Mouse (Mus musculus) lung, adult 10 weeks (tissue): ENCODE measurements around the gene Nfyc. TPM values are rescaled to one million over a fixed set of nuclear protein-coding genes. Genes with fewer than 3 reads are reported as not detected.

Experiments used
- polyA plus RNA-seq: library from polyadenylated mRNA; stranded (reverse); fragments of 350-450 nt; fragmentation: Illumina TruSeq; extraction: RNeasy Lipid Tissue Mini Kit (QIAGEN cat#74804); gene quantifications from one replicate; pipeline ENCODE4 v1.2.3, GENCODE M21; 2014; ENCODE audit warnings: low read depth, low replicate concordance; ENCODE audit not compliant: insufficient read depth

The Nfyc gene
- polyA plus RNA-seq = 25.8 TPM

GRCm38 (mm10) chr4:120831472-120831871, at the start of gene Nfyc:
Nfyc (minus strand) TSS chr4:120831572.

GRCm38 (mm10) chr4:120854588-120855319, 23.4 kb upstream of the Nfyc start, which contains the start of gene Rims3:
Rims3 (plus strand) TSS chr4:120854816.

GRCm38 (mm10) chr4:120747941-120748866, 83.2 kb downstream of the Nfyc start, which contains the start of gene Kcnq4:
Kcnq4 (minus strand) TSS chr4:120748612.

Other genes starting within 250 kb of the Nfyc start
- gene Gm8439, start 242.8 kb downstream of the Nfyc start, polyA plus RNA-seq = not detected
- 3.1 TPM for gene Cited4, start 165.0 kb downstream of the Nfyc start, polyA plus RNA-seq
- gene Kcnq4, start 83.0 kb downstream of the Nfyc start, polyA plus RNA-seq = 2.1 TPM
- 0.68 TPM for gene Rims3, start 23.2 kb upstream of the Nfyc start, polyA plus RNA-seq
- gene Exo5, start 93.4 kb upstream of the Nfyc start, polyA plus RNA-seq = 5.7 TPM
- gene Zfp69, start 120.1 kb upstream of the Nfyc start, polyA plus RNA-seq = 1.0 TPM
- gene Smap2, start 185.7 kb upstream of the Nfyc start, polyA plus RNA-seq = 20.4 TPM
- gene Col9a2, start 207.8 kb upstream of the Nfyc start, polyA plus RNA-seq = not detected